Mouse (Mus musculus) liver, adult 10 weeks (tissue): Measurements from ENCODE around the gene Gm9970. TPM values are rescaled to one million over a fixed set of nuclear protein-coding genes. Genes with fewer than 3 reads are reported as not detected.

Source experiments
- polyA plus RNA-seq: library from polyadenylated mRNA; stranded (reverse); fragments of 350-450 nt; fragmentation: Illumina TruSeq; extraction: RNeasy Lipid Tissue Mini Kit (QIAGEN cat#74804); gene quantifications from one replicate; pipeline ENCODE4 v1.2.3, GENCODE M21; 2014; ENCODE audit warnings: low read depth, low replicate concordance

The Gm9970 gene
- polyA plus RNA-seq = not detected

DNA sequence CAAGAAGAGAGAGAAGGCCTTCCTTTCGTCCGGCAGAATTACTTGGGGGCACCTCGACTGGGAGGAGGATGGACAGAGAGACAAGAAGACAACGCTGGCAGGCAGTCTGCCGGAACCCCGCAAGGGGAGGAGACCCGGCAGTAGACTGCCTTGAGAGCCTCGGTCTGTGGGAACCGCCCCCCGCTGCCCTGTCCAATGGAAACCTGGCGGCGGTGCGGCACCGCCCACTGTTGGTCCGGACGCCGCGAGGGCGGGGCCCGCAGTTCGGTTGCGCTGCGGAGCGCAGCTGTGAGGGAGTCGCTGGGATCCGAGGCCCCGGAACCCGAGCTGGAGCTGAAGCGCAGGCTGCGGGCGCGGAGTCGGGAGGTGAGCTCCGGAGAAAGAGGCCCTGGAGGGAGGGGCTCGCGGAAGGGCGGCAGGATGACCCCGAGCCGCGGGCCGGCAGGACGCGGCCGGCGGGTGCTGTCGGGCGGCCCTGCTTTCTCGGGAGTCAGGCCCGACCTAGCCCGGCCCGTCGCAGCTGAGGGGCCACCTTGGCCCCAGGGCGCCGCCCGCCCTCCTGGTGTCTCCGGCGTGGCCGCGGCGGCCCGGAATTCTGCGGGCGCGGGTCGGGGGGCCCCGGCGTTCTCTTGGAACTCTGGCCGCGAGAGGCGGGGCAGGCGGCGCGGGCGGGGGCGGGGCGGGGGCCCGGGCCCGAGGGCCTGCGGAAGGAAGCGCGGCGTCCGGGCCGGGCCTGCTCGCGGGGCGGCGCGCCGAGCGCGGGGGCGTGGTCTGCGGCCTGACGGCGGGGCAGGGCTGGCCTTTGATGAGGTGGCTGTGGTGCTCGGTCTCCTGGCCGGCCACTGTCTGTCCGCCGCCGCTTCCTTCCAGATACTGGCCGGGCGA is at the start of gene Gm9970, which contains the start of gene Nrbp1:
TSS of gene Gm9970 (minus strand) at position 596 of the 885 bp plus-strand sequence.
TSS of gene Nrbp1 (plus strand) at position 228 of the 885 bp plus-strand sequence.

DNA sequence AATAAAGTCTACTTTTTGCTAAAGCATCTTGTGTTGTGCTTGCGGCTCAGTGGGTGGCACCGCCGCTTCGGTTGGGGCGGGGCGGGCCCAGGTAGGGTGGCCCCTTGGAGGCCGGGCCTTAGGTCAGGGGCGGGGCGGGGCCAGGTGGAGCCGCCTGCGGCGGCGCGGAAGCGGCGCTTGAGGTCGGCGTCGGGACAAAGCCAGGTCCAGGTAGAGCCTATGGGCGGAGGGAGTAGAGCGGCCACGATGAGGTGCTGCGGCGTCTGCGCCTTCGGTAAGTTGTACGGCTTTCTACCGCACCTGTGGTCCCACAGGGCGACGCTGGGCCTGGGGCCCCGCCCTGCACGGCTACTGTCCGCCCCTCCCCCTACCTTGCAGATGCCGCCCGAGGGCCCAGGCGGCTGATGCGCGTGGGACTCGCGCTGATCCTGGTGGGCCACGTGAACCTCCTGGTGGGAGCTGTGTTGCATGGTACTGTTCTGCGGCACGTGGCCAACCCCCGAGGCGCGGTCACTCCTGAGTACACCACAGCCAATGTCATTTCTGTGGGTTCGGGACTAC is 10.6 kb upstream of the Gm9970 start, which contains the start of gene Krtcap3:
TSS of gene Krtcap3 (plus strand) at position 151 of the 561 bp plus-strand sequence.

DNA sequence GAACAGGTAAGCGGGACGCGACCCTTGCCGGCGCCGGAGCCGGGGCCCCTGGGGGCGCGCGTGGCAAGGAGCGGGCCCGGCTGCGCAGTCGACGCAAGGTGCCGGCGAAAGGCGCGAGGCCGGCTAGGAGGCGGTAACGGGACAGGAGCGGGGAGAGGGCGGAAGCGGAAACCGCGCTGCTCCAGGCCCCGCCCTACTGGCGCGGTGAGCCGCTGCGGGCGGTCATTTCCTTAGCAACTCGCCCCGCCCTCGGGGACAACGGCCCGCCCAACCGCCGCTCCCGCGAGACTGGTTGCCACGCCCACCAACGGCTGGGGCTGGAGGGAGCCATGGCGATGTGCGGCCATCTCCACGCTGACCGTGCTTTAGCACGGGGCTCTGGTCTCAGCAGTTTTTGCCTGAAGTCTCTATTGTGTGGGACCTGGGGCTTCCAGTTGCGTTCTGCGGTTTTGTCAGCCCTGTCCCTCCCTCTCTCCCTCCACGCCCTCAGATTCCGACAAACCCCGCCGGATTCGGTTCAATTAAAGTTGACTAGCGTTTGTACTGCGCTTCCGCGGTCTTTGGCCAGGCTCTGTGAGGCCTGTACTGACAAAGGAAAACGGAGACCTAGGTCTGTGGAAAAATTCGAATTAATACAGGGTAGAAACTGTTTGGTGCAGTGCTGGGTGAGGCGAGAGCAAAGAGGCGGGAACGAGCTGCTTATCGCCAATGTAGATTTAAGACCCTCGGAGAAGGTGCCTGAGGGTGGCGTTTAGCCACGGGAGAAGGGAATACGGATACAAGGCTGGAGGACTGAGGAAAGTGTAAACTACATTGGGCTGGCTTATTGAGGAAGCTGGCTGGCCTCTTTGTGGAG is 20.4 kb downstream of the Gm9970 start, which contains the start of gene Ppm1g:
TSS of gene Ppm1g (minus strand) at position 240 of the 856 bp plus-strand sequence.

DNA sequence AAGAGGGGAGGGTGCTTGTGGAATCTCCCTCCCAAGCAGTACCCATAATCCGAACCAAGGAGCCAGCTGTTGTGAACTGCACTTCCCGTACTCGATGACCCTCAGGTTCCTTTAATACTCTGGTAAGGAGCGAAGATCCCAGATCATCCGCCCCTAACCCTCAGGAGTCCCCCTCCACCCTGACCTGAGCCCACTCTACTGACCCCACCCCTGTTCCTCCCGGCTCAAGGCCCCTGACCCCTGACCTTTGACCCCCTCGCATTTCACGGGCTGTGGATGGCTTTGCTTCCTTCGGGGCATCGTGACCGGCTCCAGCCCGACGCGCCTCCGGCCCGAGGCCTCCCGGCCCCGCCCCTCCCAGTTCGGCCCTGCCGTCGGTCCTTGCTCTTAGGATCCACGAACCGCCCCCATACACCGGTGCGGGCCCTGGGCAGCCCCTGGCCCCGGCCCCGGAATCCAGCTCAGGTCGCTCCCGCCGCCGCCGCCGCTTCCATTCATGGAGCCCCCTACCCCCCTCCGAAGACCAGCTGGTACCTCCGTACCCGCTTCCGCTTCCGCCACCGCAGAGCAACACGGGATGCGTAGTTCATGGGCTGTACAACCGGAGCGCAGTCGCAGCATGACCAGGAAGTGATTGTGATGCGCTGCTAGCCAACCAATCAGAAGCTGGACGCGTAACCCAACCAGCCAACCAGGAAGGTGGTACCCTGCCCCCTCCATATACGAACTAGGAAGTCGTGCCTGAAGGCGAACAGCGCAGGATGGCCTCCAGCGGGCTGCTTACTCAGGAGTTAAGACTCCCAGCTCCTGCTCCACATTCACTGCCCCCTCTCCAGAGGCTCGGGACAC is 39.1 kb downstream of the Gm9970 start, which contains the start of gene Zfp513:
TSS of gene Zfp513 (minus strand) at position 562 of the 849 bp plus-strand sequence.

DNA sequence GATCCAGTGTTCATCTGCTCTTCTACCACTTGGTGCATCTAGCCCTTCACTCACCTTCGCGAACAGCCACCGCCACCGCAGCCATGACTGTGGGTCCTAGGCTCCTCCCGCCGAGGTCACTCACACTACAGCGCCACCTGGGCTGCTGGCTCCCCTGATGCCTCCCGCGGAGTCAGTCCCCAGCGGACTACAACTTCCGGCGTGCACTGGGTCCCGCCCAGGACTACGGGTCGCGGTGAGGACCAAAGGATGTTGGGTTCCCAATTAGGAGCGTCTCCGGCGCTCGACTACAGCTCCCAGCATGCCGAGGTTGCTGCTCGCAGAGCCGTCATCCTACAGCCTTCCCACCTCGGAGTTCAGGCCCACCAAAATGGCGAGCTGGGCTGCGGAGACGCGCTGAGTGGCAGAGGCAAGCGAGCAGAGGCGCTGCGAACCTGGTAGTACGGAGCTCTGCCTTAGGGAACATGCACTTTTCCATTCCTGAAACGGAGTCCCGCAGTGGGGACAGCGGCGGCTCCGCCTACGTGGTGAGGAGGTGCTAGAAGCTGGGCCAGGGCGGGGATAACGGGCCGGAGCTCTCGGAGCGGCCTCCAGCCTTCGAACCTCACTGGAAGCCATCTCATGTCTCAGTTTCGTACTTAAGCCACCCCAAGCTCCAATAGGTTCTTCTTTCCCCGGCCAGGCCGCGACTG is 47.9 kb downstream of the Gm9970 start, which contains the start of the genes Snx17 and Eif2b4:
TSS of gene Snx17 (plus strand) at position 289 of the 692 bp plus-strand sequence.
TSS of gene Eif2b4 (minus strand) at position 492 of the 692 bp plus-strand sequence.

Other genes with a start within 250 kb of the Gm9970 start
- 116 TPM for gene Atraid, start 192.9 kb downstream of the Gm9970 start, polyA plus RNA-seq
- gene Slc5a6, start 192.3 kb downstream of the Gm9970 start, polyA plus RNA-seq = 1.8 TPM
- gene Cad, start 186.5 kb downstream of the Gm9970 start, polyA plus RNA-seq = 0.29 TPM
- not detected for gene Dnajc5g, start 134.9 kb downstream of the Gm9970 start, polyA plus RNA-seq
- gene Slc30a3, start 133.0 kb downstream of the Gm9970 start, polyA plus RNA-seq = not detected
- gene Trim54, start 124.5 kb downstream of the Gm9970 start, polyA plus RNA-seq = not detected
- not detected for gene Ucn, start 102.4 kb downstream of the Gm9970 start, polyA plus RNA-seq
- gene Mpv17, start 87.0 kb downstream of the Gm9970 start, polyA plus RNA-seq = 31.4 TPM
- 0.13 TPM for gene Gm29609, start 61.3 kb downstream of the Gm9970 start, polyA plus RNA-seq
- gene Gtf3c2, start 61.1 kb downstream of the Gm9970 start, polyA plus RNA-seq = 30.5 TPM
- 8.9 TPM for gene Snx17, start 48.0 kb downstream of the Gm9970 start, polyA plus RNA-seq
- gene Eif2b4, start 47.8 kb downstream of the Gm9970 start, polyA plus RNA-seq = 3.8 TPM
- 1.4 TPM for gene Zfp513, start 38.9 kb downstream of the Gm9970 start, polyA plus RNA-seq
- 13.4 TPM for gene Ppm1g, start 20.5 kb downstream of the Gm9970 start, polyA plus RNA-seq
- 45.4 TPM for gene Nrbp1, start 368 bp downstream of the Gm9970 start, polyA plus RNA-seq
- gene Krtcap3, start 10.5 kb upstream of the Gm9970 start, polyA plus RNA-seq = 1.0 TPM
- 6.5 TPM for gene Ift172, start 49.9 kb upstream of the Gm9970 start, polyA plus RNA-seq
- 27.8 TPM for gene Fndc4, start 54.8 kb upstream of the Gm9970 start, polyA plus RNA-seq
- 78.9 TPM for gene Gckr, start 56.2 kb upstream of the Gm9970 start, polyA plus RNA-seq
- gene Zfp512, start 211.2 kb upstream of the Gm9970 start, polyA plus RNA-seq = 8.1 TPM
- not detected for gene 4930548H24Rik, start 244.5 kb upstream of the Gm9970 start, polyA plus RNA-seq